Mouse (Mus musculus): ENCODE measurements around the gene Ralgapa2. TPM values are rescaled to one million over a fixed set of nuclear protein-coding genes. Genes with fewer than 3 reads are reported as not detected.

Ralgapa2 gene
- total and polyA plus RNA-seq, 3 experiments: 9.2 to 9.6 TPM; not detected in 1

DNA sequence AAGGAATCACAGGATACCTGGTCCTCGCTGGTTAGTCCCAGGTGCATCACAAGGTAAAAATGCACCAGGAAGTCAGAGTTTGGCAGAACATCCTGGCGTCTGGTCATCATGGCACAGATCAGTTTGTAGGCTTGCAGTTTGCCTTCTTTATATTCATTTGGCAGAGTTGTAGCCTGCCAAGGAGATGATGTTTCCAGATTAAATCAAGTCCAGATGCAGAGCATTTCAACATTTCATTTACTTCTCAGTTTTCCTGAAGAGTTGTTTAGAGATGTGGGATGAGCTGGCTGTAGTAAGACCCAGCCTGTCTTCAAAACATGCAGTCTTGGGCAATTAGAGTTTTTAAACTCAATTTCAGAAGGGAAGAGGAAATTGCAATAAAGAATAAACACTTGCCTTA is 124.9 kb downstream of the Ralgapa2 start:
- Histone ChIP-seq H3K27ac (ENCODE audit: control insufficient read depth, low read depth, low read length) (no peak overlapping the region), H3K4me1 (ENCODE audit: control insufficient read depth in 1 of 2, insufficient read depth in 2 of 2, low read length in 2 of 2) (no peaks in the 10 kb centered on the region), H3K36me3 (ENCODE audit: control insufficient read depth in 1 of 2, insufficient read depth in 2 of 2, low read length in 2 of 2) (no peaks in the 10 kb centered on the region), H3K9me3 (replicated peaks; ENCODE audit: insufficient read depth, low read length) (no peaks in the 10 kb centered on the region), H3K9ac (ENCODE audit: control insufficient read depth, low read depth, low read length, poor library complexity, severe bottlenecking) (no peak overlapping the region), H3K27me3 (ENCODE audit: control insufficient read depth in 1 of 2, insufficient read depth in 2 of 2, low read length in 2 of 2) (no peaks in the 10 kb centered on the region), H3K79me2 (ENCODE audit: control insufficient read depth, insufficient read depth, low read length, poor library complexity) (no peaks in the 10 kb centered on the region), H3K4me3 (ENCODE audit: control insufficient read depth in 1 of 2, insufficient read depth in 1 of 2, low read depth in 2 of 2, low read length in 2 of 2) (no peak overlapping the region)
- TF ChIP-seq MAFK (IDR thresholded peaks at IDR 0.05; ENCODE audit: borderline replicate concordance, low read depth, low read length): no peak
- TF ChIP-seq MYB (IDR thresholded peaks at IDR 0.05; ENCODE audit: low read depth, low read length): no peak
- no peak for TF ChIP-seq BHLHE40 (IDR thresholded peaks at IDR 0.05; ENCODE audit: borderline replicate concordance, low read depth, low read length)
- TF ChIP-seq MEF2A (IDR thresholded peaks at IDR 0.05; ENCODE audit: extremely low read depth, insufficient replicate concordance, low read depth, low read length, poor library complexity, severe bottlenecking): no peak
- no peak for DNase-seq (ENCODE audit: low read depth, low spot score)

DNA sequence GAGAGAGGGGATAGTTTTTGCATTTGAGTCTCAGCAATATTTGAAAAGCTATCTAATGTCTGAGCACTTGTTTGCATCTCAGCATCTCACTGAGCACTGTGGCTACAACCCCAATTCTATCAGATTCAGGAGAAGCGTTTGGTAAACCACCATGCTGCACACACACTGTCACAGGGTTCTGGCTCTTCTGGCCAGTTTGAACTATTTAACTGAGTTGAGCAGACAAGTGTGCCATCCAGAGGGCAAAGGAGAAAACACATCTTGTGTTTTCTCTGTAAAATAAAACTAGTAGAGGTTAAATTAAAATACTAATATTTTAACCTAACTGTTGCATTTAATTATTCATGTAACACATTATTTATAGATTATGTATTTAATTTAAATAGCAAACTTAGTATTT is 127.6 kb downstream of the Ralgapa2 start:
- Histone ChIP-seq H3K79me2 (ENCODE audit: control insufficient read depth, insufficient read depth, low read length, poor library complexity) (no peaks in the 10 kb centered on the region), H3K4me3 (ENCODE audit: control insufficient read depth in 1 of 2, insufficient read depth in 1 of 2, low read depth in 2 of 2, low read length in 2 of 2) (no peak overlapping the region), H3K9ac (ENCODE audit: control insufficient read depth, low read depth, low read length, poor library complexity, severe bottlenecking) (no peak overlapping the region), H3K36me3 (ENCODE audit: control insufficient read depth in 1 of 2, insufficient read depth in 2 of 2, low read length in 2 of 2) (no peaks in the 10 kb centered on the region), H3K4me1 (ENCODE audit: control insufficient read depth in 1 of 2, insufficient read depth in 2 of 2, low read length in 2 of 2) (no peaks in the 10 kb centered on the region), H3K9me3 (replicated peaks; ENCODE audit: insufficient read depth, low read length) (no peaks in the 10 kb centered on the region), H3K27ac (ENCODE audit: control insufficient read depth, low read depth, low read length) (no peak overlapping the region), H3K27me3 (ENCODE audit: control insufficient read depth in 1 of 2, insufficient read depth in 2 of 2, low read length in 2 of 2) (no peaks in the 10 kb centered on the region)
- TF ChIP-seq CTCF (IDR thresholded peaks at IDR 0.05 in 2 of 3, conservative IDR thresholded peaks at IDR 0.05 in 1 of 3; ENCODE audit: control insufficient read depth in 1 of 3, insufficient read depth in 1 of 3, low read depth in 2 of 3, low read length in 3 of 3, poor library complexity in 1 of 3, severe bottlenecking in 1 of 3): peak in 1 of 3 experiments; percentile 56; a peak in 2 of 6 replicates
- peak; percentile 62 for TF ChIP-seq RAD21 (IDR thresholded peaks at IDR 0.05; ENCODE audit: low read depth, low read length)
- TF ChIP-seq ZC3H11A (IDR thresholded peaks at IDR 0.05; ENCODE audit: low read depth, low read length): peak; percentile 31; the same call in 1 of the 2 replicates
- TF ChIP-seq SMC3 (IDR thresholded peaks at IDR 0.05; ENCODE audit: low read depth, low read length): peak; percentile 60
- TF ChIP-seq MYC (IDR thresholded peaks at IDR 0.05; ENCODE audit: low read depth, low read length): no peak
- peak; percentile 25 for DNase-seq (ENCODE audit: low read depth, low spot score)

DNA sequence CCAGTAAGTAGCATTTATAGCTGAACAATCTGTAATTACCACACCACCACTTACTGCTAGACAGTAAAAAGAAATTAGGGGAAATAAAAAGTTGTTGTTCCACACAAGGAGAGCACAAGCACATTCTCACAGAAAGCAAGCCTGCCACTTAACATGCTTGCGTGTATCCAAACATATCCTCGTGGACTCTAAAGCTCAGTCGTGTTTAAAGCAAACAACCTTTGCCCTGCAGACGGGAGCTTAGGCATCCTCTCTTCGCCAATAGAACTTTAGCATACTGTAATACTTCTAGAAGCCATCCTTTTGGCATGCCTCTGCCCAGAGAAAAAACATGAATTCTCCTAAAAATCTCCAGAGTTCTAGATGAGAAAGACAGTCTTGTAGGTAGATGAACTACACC is 135.9 kb downstream of the Ralgapa2 start:
- Histone ChIP-seq H3K9me3 (replicated peaks; ENCODE audit: insufficient read depth, low read length) (no peaks in the 10 kb centered on the region), H3K36me3 (ENCODE audit: control insufficient read depth in 1 of 2, insufficient read depth in 2 of 2, low read length in 2 of 2) (no peaks in the 10 kb centered on the region), H3K9ac (ENCODE audit: control insufficient read depth, low read depth, low read length, poor library complexity, severe bottlenecking) (no peak overlapping the region), H3K27me3 (ENCODE audit: control insufficient read depth in 1 of 2, insufficient read depth in 2 of 2, low read length in 2 of 2) (no peaks in the 10 kb centered on the region), H3K4me1 (ENCODE audit: control insufficient read depth in 1 of 2, insufficient read depth in 2 of 2, low read length in 2 of 2) (no peaks in the 10 kb centered on the region), H3K79me2 (ENCODE audit: control insufficient read depth, insufficient read depth, low read length, poor library complexity) (no peaks in the 10 kb centered on the region), H3K27ac (ENCODE audit: control insufficient read depth, low read depth, low read length) (no peak overlapping the region), H3K4me3 (ENCODE audit: control insufficient read depth in 1 of 2, insufficient read depth in 1 of 2, low read depth in 2 of 2, low read length in 2 of 2) (no peak overlapping the region)
- DNase-seq (ENCODE audit: low read depth, low spot score): no peak
- TF ChIP-seq ZC3H11A (IDR thresholded peaks at IDR 0.05; ENCODE audit: low read depth, low read length): no peak
- TF ChIP-seq RAD21 (IDR thresholded peaks at IDR 0.05; ENCODE audit: low read depth, low read length): no peak
